Mouse (Mus musculus) small intestine, adult 2 months (tissue): ENCODE measurements at regions not wholly inside any gene's neighbourhood (a gene's known extent, or its start where the extent isn't known, plus 50 kb on each side); places are given as distances from the start of the nearest gene placed in this dataset.

Source experiments
- CTCF ChIP-seq: fragments of 200-500 bp; IDR thresholded peaks from 2 replicates; pipeline ENCODE4 v1.5.1; 2012; ENCODE audit warnings: low read depth, mild to moderate bottlenecking, control low read depth, inconsistent platforms, low read length, moderate library complexity, mixed read lengths; ENCODE audit not compliant: insufficient replicate concordance, insufficient read length; ENCODE audit errors: extremely low read depth
- POLR2A ChIP-seq: fragments of 200-500 bp; IDR thresholded peaks from 2 replicates; pipeline ENCODE4 v1.6.1; 2012; ENCODE audit warnings: low read depth, mild to moderate bottlenecking, control low read depth, inconsistent platforms, low read length, moderate library complexity

GRCm38 (mm10) chr13:110529624-110530023, 134.8 kb downstream of the Plk2 start:
- TF ChIP-seq POLR2A (no peak), CTCF (no peak)
